Mouse (Mus musculus): ENCODE results near the gene Ugt1a6b.

GRCm38 (mm10) chr1:88215466-88216380 lies 112.7 kb downstream of the Ugt1a6b start:
- TF ChIP-seq CTCF (IDR thresholded peaks at IDR 0.05; ENCODE audit: extremely low read depth, insufficient read depth, insufficient read length, insufficient replicate concordance), result no peak
- no peak for TF ChIP-seq POLR2A (IDR thresholded peaks at IDR 0.05; ENCODE audit: low read depth, low read length)

Measured in spleen, adult 2 months (tissue).